Mouse (Mus musculus) embryonic fibroblast, embryonic 13.5 days (primary cell): ENCODE results near the gene St6gal1.

Experiments used
- CTCF ChIP-seq: IDR thresholded peaks from 2 replicates; pipeline ENCODE4 v1.5.1; 2011; ENCODE audit warnings: mild to moderate bottlenecking, control low read depth, low read length, moderate library complexity, borderline replicate concordance; ENCODE audit not compliant: insufficient read depth
- POLR2A ChIP-seq: IDR thresholded peaks from 2 replicates; pipeline ENCODE4 v1.6.1; 2011; ENCODE audit warnings: low read depth, mild to moderate bottlenecking, control low read depth, low read length, moderate library complexity

DNA sequence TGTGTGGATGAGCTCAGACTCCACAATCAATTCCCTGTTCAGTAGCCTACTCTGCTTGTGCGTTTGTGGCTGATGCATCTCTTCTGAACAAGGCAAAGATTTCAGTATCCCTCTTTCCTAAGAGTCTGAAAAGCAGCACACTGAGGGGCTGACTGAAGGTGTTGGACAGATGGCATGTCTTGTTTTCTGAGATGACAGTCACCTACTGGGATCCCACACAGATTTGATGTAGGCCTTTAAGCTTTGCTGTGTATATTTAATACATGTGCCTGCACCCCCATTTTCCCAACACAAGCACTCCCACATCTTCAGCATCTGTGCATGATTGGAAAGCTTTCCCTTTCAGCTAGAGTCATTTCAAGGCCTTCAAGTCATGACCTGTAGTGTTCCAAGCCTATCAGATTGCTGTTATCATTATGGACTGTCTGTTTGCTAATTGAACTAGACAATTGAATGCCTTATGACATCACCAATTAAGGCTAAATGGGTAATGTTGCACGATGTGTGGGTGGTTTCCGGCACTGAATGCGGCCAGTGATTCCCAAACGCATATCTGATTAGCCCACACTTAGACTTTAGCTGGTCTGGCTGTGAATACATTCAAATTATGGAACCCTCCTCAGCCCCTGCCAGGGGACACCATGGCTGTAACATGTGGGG, 9.2 kb upstream of the St6gal1 start:
- TF ChIP-seq CTCF, result no peak
- no peak for TF ChIP-seq POLR2A
